Mouse (Mus musculus) spleen, adult 2 months (tissue): ENCODE data around the gene Eddm3b. TPM values are rescaled to one million over a fixed set of nuclear protein-coding genes. Genes with fewer than 3 reads are reported as not detected.
"Not testable (repeated sequence)": the region's sequence is repeated elsewhere in the genome, so short reads cannot be mapped to it uniquely, and the experiment has no call there.

ENCODE experiments used
- DNase-seq, 2 experiments: peaks; one replicate each; pipeline versions ENCODE4 v3.0.0 to v3.0.0-alpha.2; 2012 to 2021; ENCODE audit warnings: low spot score in 2 of 2, low read depth in 1 of 2
- H3K27ac ChIP-seq: fragments of 200-500 bp; 2 replicates; pipeline ENCODE4 v1.5.1; 2012; ENCODE audit warnings: low read length, inconsistent platforms; ENCODE audit not compliant: insufficient read depth
- H3K27me3 ChIP-seq: fragments of 200-500 bp; 2 replicates; pipeline ENCODE4 v1.6.1; 2012; ENCODE audit warnings: mild to moderate bottlenecking, moderate library complexity, low read length, inconsistent platforms; ENCODE audit not compliant: control insufficient read depth, insufficient read depth
- H3K36me3 ChIP-seq: fragments of 200-500 bp; 2 replicates; pipeline ENCODE4 v1.6.1; 2012; ENCODE audit warnings: mild to moderate bottlenecking, low read length, inconsistent platforms; ENCODE audit not compliant: control insufficient read depth, insufficient read depth
- H3K4me1 ChIP-seq: fragments of 200-500 bp; 2 replicates; pipeline ENCODE4 v1.6.1; 2011; ENCODE audit warnings: inconsistent platforms; ENCODE audit not compliant: control insufficient read depth, insufficient read depth, insufficient read length
- H3K4me3 ChIP-seq: fragments of 200-500 bp; 2 replicates; pipeline ENCODE4 v1.5.1; 2011; ENCODE audit warnings: mild to moderate bottlenecking, inconsistent platforms; ENCODE audit not compliant: insufficient read depth, insufficient read length; ENCODE audit errors: extremely low read depth
- CTCF ChIP-seq: fragments of 200-500 bp; IDR thresholded peaks from 2 replicates; pipeline ENCODE4 v1.5.1; 2011; ENCODE audit warnings: mild to moderate bottlenecking, inconsistent platforms; ENCODE audit not compliant: insufficient read depth, insufficient read length, insufficient replicate concordance; ENCODE audit errors: extremely low read depth
- POLR2A ChIP-seq: fragments of 200-500 bp; IDR thresholded peaks from 2 replicates; pipeline ENCODE4 v1.6.1; 2011; ENCODE audit warnings: low read depth, low read length, inconsistent platforms
- WGBS: fragments of 180-500 bp; shearing (Covaris S2); methylation state at CpG from one replicate; pipeline ENCODE4 v1.1.7; 2018; 5-methylcytosine and 5-hydroxymethylcytosine counted together
- polyA plus RNA-seq: library from polyadenylated mRNA; depleted of rRNA; stranded (reverse); fragments of >200 nt; gene quantifications from 2 replicates; pipeline ENCODE4 v1.2.3, GENCODE M21; 2012

The Eddm3b gene
- polyA plus RNA-seq, 1 experiment, result not detected

DNA sequence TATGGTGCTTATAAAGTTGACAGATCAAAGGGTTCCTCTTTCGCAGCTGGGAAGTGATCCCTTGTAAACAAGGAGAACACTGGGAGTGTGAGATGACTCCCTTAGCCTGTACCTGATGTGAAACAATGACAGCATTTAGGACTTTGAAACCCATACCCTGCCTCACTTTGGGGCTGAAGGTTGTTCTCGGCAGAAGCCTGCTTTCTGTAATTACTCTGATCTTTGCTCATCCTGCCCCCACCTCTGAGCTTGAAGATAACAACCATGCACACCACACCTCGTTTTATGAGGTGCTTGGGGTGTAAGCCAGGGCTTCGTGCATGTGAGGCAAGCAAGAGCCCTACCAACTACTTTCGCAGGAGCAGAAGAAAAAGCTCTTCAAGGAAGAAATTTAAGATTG, 34.9 kb downstream of the Eddm3b start:
- Histone ChIP-seq H3K27me3 (no peaks in the 10 kb centered on the region), H3K27ac (no peak overlapping the region), H3K4me1 (no peaks in the 10 kb centered on the region), H3K36me3 (no peaks in the 10 kb centered on the region), H3K4me3 (no peak overlapping the region)
- 83% methylated on average over 5 of the region's 5 CpGs for WGBS
- TF ChIP-seq POLR2A (no peak), CTCF (no peak)
- DNase-seq, result no peak

DNA sequence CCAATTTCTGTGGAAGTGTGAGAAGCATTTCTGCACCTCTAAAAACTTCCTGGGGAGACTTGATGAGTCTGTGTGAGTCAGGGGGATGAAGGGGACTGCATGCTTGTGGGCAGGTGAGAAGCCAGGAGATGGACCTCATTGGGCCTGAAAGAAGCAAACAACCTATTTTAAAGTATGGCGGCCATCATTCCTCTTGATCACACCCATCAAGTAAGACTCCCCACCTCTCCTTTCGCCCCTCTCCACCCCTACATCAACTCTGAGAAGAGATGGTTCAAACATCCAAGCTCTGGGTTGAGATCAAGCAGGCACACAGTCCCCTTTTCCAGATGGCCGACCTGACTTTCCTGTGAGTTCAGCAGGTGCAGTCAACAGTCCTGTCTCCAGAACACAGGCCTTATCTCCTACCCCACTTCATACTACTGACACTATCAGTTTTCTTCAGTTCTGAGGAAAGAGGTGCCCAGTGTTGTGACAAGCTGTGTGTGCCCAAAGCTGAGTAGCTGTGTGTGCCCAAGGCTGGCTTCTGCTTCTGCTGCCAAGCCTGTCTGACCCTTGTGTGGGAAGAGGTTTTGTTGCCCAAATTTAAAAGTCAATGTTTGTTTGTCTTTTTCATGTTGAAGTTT, 36.1 kb downstream of the Eddm3b start:
- TF ChIP-seq POLR2A (no peak), CTCF (no peak)
- Histone ChIP-seq H3K27ac (no peak overlapping the region), H3K4me3 (no peak overlapping the region), H3K36me3 (no peaks in the 10 kb centered on the region), H3K4me1 (no peaks in the 10 kb centered on the region), H3K27me3 (no peaks in the 10 kb centered on the region)
- DNase-seq, result no peak
- 84% methylated on average over 3 of the region's 3 CpGs for WGBS

DNA sequence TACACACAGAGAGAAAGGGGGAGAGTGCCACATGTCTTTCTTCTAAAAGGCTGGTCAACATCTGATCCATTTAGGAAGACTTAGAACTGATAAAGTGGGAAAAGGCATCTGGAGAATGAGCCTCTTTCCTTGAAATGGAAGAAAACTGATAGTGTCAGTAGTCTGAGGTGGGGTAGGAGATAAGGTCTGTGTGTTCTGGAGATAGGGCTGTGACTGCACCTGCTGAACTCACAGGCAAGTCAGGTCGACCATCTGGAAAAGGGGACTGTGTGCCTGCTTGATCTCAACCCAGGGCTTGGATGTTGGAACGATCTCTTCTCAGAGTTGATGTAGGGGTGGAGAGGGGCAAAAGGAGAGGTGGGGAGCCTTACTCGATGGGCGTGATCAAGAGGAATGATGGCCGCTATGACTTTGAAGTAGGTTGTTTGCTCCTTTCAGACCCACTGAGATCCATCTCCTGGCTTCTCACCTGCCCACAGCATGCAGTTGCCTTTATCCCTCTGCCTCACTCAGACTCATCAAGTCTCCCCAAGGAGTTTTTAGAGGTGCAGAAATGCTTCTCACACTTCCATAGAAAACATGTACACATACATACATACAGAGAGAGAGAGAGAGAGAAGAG, 38.1 kb downstream of the Eddm3b start:
- no peaks in the 10 kb centered on the region for H3K36me3 ChIP-seq
- 68% methylated on average over 5 of the region's 5 CpGs for WGBS
- H3K27ac ChIP-seq, result no peak overlapping the region
- peaks cover 5% of the 10 kb centered on the region; the same call in 1 of the 2 replicates for H3K4me1 ChIP-seq
- no peaks in the 10 kb centered on the region for H3K27me3 ChIP-seq
- no peak for DNase-seq
- TF ChIP-seq POLR2A (no peak), CTCF (no peak)
- H3K4me3 ChIP-seq, result no peak overlapping the region

DNA sequence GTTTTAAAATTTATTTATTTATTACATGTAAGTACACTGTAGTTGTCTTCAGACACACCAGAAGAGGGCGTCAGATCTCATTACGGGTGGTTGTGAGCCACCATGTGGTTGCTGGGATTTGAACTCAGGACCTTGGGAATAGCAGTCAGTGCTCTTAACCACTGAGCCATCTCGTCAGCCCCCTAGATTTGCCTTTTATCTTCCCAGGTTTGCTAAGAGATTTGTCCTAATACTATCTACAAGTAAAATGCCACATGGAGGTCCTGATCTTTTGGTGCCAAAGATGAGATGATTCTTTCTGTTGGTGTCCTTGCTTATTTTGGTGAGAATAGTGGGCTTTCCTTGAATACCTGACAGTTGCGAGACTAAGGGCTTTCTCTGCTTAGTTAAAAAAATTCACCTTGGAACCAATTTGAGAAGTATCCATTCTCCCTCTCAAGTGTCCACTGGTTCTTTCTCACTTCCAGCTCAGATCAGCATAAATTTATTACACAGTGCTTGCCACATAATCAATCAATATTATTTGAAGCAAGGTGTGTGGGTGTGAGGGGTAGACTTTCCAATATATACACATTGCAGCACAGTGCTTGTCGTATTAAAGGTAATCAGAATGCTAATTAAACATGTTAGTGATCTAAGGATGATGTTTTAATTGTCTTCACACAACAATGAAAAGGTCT, 42.0 kb downstream of the Eddm3b start:
- TF ChIP-seq CTCF, result no peak
- no peak for TF ChIP-seq POLR2A
- H3K27ac ChIP-seq, result no peak overlapping the region
- DNase-seq, result no peak
- peaks cover 5% of the 10 kb centered on the region; the same call in 1 of the 2 replicates for H3K4me1 ChIP-seq
- WGBS, result 88% methylated on average over 5 of the region's 5 CpGs
- no peaks in the 10 kb centered on the region for H3K36me3 ChIP-seq
- no peak overlapping the region for H3K4me3 ChIP-seq
- no peaks in the 10 kb centered on the region for H3K27me3 ChIP-seq

DNA sequence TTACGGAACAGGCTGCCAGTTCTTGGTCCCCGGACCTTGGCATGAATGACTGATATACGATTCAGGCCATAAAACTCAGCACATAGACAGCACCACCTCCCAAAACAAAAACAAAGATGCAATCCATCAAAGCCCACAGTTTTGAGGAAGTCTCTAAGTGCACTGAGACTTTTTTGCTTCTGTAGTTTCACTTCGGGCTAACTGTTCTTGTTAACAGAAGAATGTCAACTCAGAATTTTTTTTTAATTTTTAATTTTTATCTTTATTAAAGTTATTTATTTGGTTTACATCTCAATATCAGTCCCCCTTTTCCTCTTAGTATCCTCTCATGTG, 42.5 kb downstream of the Eddm3b start:
- H3K4me1 ChIP-seq, result peaks cover 5% of the 10 kb centered on the region; the same call in 1 of the 2 replicates
- no peak overlapping the region for H3K27ac ChIP-seq
- TF ChIP-seq CTCF (no peak), POLR2A (no peak)
- WGBS, result 35% methylated on average over 4 of the region's 4 CpGs
- DNase-seq, result no peak
- H3K36me3 ChIP-seq, result no peaks in the 10 kb centered on the region
- no peak overlapping the region for H3K4me3 ChIP-seq
- no peaks in the 10 kb centered on the region for H3K27me3 ChIP-seq

DNA sequence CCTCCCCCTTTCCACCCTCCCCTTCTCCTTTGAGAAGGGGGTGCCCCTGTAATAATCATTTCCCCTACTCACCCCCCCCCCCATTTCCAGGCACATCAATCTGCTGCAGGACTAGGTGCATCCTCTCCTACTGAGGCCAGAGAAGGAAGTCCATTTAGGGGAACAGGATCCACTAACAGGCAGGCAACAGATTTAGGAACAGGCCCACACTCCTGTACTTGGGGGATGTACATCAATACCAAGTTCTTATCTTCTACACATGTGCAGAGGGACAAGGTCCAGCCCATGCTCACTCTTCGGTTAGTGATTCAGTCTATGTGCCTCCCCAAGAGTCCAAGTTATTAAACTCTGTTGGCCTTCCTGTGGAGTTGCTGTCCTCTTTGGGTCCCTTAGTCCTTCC, 42.8 kb downstream of the Eddm3b start:
- TF ChIP-seq CTCF (no peak), POLR2A (no peak)
- WGBS, result 72% methylated on average over 1 of the region's 1 CpGs
- Histone ChIP-seq H3K36me3 (no peaks in the 10 kb centered on the region), H3K4me3 (no peak overlapping the region), H3K27me3 (no peaks in the 10 kb centered on the region), H3K27ac (no peak overlapping the region; the same call in 1 of the 2 replicates), H3K4me1 (peaks cover 5% of the 10 kb centered on the region; the same call in 1 of the 2 replicates)
- no peak for DNase-seq

DNA sequence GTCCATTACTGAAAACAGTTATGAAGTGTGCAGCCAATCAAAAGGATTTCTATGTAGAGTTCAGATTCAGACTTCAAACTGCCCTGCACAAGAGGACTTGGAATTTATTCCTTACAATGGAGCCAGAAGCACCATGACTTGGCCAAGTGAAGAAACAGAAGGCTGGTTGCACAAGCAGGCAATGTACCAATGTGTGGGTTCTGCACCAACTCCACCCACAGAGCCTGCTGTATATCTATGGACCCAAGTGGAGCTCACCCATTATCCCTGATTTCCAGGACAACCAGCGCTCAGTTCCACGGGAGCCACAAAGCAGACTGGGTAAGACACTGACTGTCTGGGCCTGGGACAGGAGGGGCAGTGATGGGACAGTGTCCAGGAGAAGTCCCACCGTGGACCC, 47.8 kb downstream of the Eddm3b start, which contains the start of gene Rnase2b:
TSS of gene Rnase2b (plus strand) at position 285 of the 400 bp plus-strand sequence.
- H3K27me3 ChIP-seq, H3K36me3 ChIP-seq, H3K27ac ChIP-seq, DNase-seq, H3K4me3 ChIP-seq: not testable (repeated sequence)
- 97% methylated on average over 3 of the region's 3 CpGs for WGBS
- peaks cover 19% of the 10 kb centered on the region for H3K4me1 ChIP-seq

DNA sequence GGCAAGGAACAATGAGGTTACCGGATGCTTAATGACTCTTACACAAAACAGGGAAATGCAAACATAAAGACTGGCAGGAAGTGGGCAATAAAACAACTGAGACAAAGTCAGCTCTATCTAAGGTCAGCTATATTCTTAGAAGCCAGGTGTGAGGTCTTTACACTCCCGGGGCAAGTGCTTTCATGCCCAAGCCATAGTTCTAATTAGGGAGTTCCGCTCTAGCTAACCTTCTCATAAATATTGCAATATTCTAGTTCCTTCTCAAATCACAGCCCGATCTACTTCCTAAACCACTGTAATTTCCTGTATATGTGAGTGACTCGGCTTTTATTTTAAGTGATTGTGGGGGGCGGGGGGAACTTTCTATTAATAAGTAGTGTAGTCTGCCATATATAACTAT, 49.1 kb downstream of the Eddm3b start:
- H3K27me3 ChIP-seq, DNase-seq, H3K4me3 ChIP-seq, H3K36me3 ChIP-seq, H3K27ac ChIP-seq: not testable (repeated sequence)
- 53% methylated on average over 6 of the region's 6 CpGs for whole genome bisulfite sequencing
- peaks cover 15% of the 10 kb centered on the region for H3K4me1 ChIP-seq
